Mouse (Mus musculus) embryonic fibroblast, embryonic 13.5 days (primary cell): Measurements from ENCODE around the gene Copg2.

Source experiments
- CTCF ChIP-seq: IDR thresholded peaks from 2 replicates; pipeline ENCODE4 v1.5.1; 2011; ENCODE audit warnings: mild to moderate bottlenecking, control low read depth, low read length, moderate library complexity, borderline replicate concordance; ENCODE audit not compliant: insufficient read depth
- POLR2A ChIP-seq: IDR thresholded peaks from 2 replicates; pipeline ENCODE4 v1.6.1; 2011; ENCODE audit warnings: low read depth, mild to moderate bottlenecking, control low read depth, low read length, moderate library complexity

GRCm38 (mm10) chr6:30739177-30739747, 157.3 kb downstream of the Copg2 start:
- TF ChIP-seq POLR2A (no peak), CTCF (no peak)
